Mouse (Mus musculus): ENCODE data around the gene Mthfd2l. TPM values are rescaled to one million over a fixed set of nuclear protein-coding genes. Genes with fewer than 3 reads are reported as not detected.

The Mthfd2l gene
- total and polyA plus RNA-seq, 2 experiments from 2014 or later: 43.3 to 76.1 TPM

- H3K9ac ChIP-seq: no peak overlapping the region
- DNase-seq: no peak
- no peaks in the 10 kb centered on the region for H3K9me3 ChIP-seq (ENCODE audit: low read length)
- ATAC-seq: no peak
- TF ChIP-seq CTCF (IDR thresholded peaks at IDR 0.05; ENCODE audit: low read depth): no peak
- H3K27me3 ChIP-seq (ENCODE audit: insufficient read depth, low read length): no peaks in the 10 kb centered on the region
- H3K4me3 ChIP-seq (ENCODE audit: low read depth, low read length): no peak overlapping the region
- 85% methylated on average over 2 of the region's 2 CpGs for WGBS
- no peaks in the 10 kb centered on the region for H3K4me1 ChIP-seq (ENCODE audit: insufficient read depth)
- no peaks in the 10 kb centered on the region for H3K36me3 ChIP-seq (ENCODE audit: insufficient read depth)
- H3K27ac ChIP-seq (ENCODE audit: low read depth, low read length): no peak overlapping the region
- no peak overlapping the region for H3K4me2 ChIP-seq (ENCODE audit: low read depth)
These were observed 108.0 kb downstream of the Mthfd2l start for GRCm38 (mm10) chr5:91038963-91039362.

GRCm38 (mm10) chr5:91047987-91048386, 117.1 kb downstream of the Mthfd2l start:
- ATAC-seq (no peak), DNase-seq (no peak)
- Histone ChIP-seq H3K4me3 (ENCODE audit: low read depth, low read length) (no peak overlapping the region), H3K9ac (no peak overlapping the region), H3K9me3 (ENCODE audit: low read length) (no peaks in the 10 kb centered on the region), H3K4me1 (ENCODE audit: insufficient read depth) (no peaks in the 10 kb centered on the region), H3K4me2 (ENCODE audit: low read depth) (no peak overlapping the region), H3K36me3 (ENCODE audit: insufficient read depth) (no peaks in the 10 kb centered on the region), H3K27me3 (ENCODE audit: insufficient read depth, low read length) (no peaks in the 10 kb centered on the region), H3K27ac (ENCODE audit: low read depth, low read length) (no peak overlapping the region)
- TF ChIP-seq CTCF (IDR thresholded peaks at IDR 0.05; ENCODE audit: low read depth): no peak
- 76% methylated on average over 6 of the region's 6 CpGs for WGBS

GRCm38 (mm10) chr5:91048397-91048796, 117.5 kb downstream of the Mthfd2l start:
- WGBS: 69% methylated on average over 8 of the region's 8 CpGs
- no peak overlapping the region for H3K9ac ChIP-seq
- no peak overlapping the region for H3K4me3 ChIP-seq (ENCODE audit: low read depth, low read length)
- no peaks in the 10 kb centered on the region for H3K27me3 ChIP-seq (ENCODE audit: insufficient read depth, low read length)
- DNase-seq (no peak), ATAC-seq (no peak)
- no peak for TF ChIP-seq CTCF (IDR thresholded peaks at IDR 0.05; ENCODE audit: low read depth)
- H3K4me2 ChIP-seq (ENCODE audit: low read depth): no peak overlapping the region
- no peaks in the 10 kb centered on the region for H3K9me3 ChIP-seq (ENCODE audit: low read length)
- H3K27ac ChIP-seq (ENCODE audit: low read depth, low read length): no peak overlapping the region
- H3K36me3 ChIP-seq (ENCODE audit: insufficient read depth): no peaks in the 10 kb centered on the region
- no peaks in the 10 kb centered on the region for H3K4me1 ChIP-seq (ENCODE audit: insufficient read depth)

Other genes with a start within 250 kb of the Mthfd2l start
- gene Cxcl5, start 171.8 kb upstream of the Mthfd2l start, total RNA-seq (2014; rRNA removed): 0.08 and 0.14 TPM in 2 replicates
- 0.08 and 0.30 TPM in 2 replicates for gene Cxcl5, start 171.8 kb upstream of the Mthfd2l start, polyA plus RNA-seq (2015; fragmentation: Nextera tagmentation; extraction: Ambion mirVana)
- gene Ppbp, start 162.6 kb upstream of the Mthfd2l start, total RNA-seq (2014; rRNA removed): 0.23 and 0.43 TPM in 2 replicates
- gene Ppbp, start 162.6 kb upstream of the Mthfd2l start, polyA plus RNA-seq (2015; fragmentation: Nextera tagmentation; extraction: Ambion mirVana): 0.21 and 0.28 TPM in 2 replicates
- gene Pf4, start 158.7 kb upstream of the Mthfd2l start, total RNA-seq (2014; rRNA removed): 37.1 and 45.7 TPM in 2 replicates
- gene Pf4, start 158.7 kb upstream of the Mthfd2l start, polyA plus RNA-seq (2015; fragmentation: Nextera tagmentation; extraction: Ambion mirVana): 61.0 and 76.8 TPM in 2 replicates
- 0.77 TPM in 1 of 2 replicates, not detected in the other for gene Cxcl3, start 145.0 kb upstream of the Mthfd2l start, total RNA-seq (2014; rRNA removed)
- not detected in 2 replicates for gene Cxcl3, start 145.0 kb upstream of the Mthfd2l start, polyA plus RNA-seq (2015; fragmentation: Nextera tagmentation; extraction: Ambion mirVana)
- gene Cxcl15, start 136.6 kb upstream of the Mthfd2l start, total RNA-seq (2014; rRNA removed): not detected in 2 replicates
- gene Cxcl15, start 136.6 kb upstream of the Mthfd2l start, polyA plus RNA-seq (2015; fragmentation: Nextera tagmentation; extraction: Ambion mirVana): not detected in 2 replicates
- gene Cxcl1, start 39.9 kb upstream of the Mthfd2l start, total RNA-seq (2014; rRNA removed): not detected in 2 replicates
- 0.25 and 0.48 TPM in 2 replicates for gene Cxcl1, start 39.9 kb upstream of the Mthfd2l start, polyA plus RNA-seq (2015; fragmentation: Nextera tagmentation; extraction: Ambion mirVana)
- not detected in 2 replicates for gene Cxcl2, start 27.2 kb upstream of the Mthfd2l start, total RNA-seq (2014; rRNA removed)
- gene Cxcl2, start 27.2 kb upstream of the Mthfd2l start, polyA plus RNA-seq (2015; fragmentation: Nextera tagmentation; extraction: Ambion mirVana): not detected in 2 replicates
- gene Epgn, start 96.3 kb downstream of the Mthfd2l start, total RNA-seq (2014; rRNA removed): 0.46 and 0.52 TPM in 2 replicates
- gene Epgn, start 96.3 kb downstream of the Mthfd2l start, polyA plus RNA-seq (2015; fragmentation: Nextera tagmentation; extraction: Ambion mirVana): 0.08 TPM in 2 replicates
- gene Ereg, start 143.5 kb downstream of the Mthfd2l start, total RNA-seq (2014; rRNA removed): 0.10 TPM in 1 of 2 replicates, not detected in the other
- gene Ereg, start 143.5 kb downstream of the Mthfd2l start, polyA plus RNA-seq (2015; fragmentation: Nextera tagmentation; extraction: Ambion mirVana): not detected in 2 replicates
- gene Areg, start 208.5 kb downstream of the Mthfd2l start, total RNA-seq (2014; rRNA removed): 0.23 TPM in 1 of 2 replicates, not detected in the other
- 0.23 and 0.54 TPM in 2 replicates for gene Areg, start 208.5 kb downstream of the Mthfd2l start, polyA plus RNA-seq (2015; fragmentation: Nextera tagmentation; extraction: Ambion mirVana)